Mouse (Mus musculus): ENCODE measurements around the gene H2afx. TPM values are rescaled to one million over a fixed set of nuclear protein-coding genes. Genes with fewer than 3 reads are reported as not detected.
"Not testable (repeated sequence)": the region's sequence is repeated elsewhere in the genome, so short reads cannot be mapped to it uniquely, and the experiment has no call there.

Gene H2afx
- total RNA-seq, 4 experiments from 2014 or later, result 45.6 to 48.7 (median 47.8) TPM

- no peak for DNase-seq (ENCODE audit: low spot score in 2 of 2)
These were observed 16.2 kb upstream of the H2afx start for GRCm38 (mm10) chr9:44318076-44318825.

GRCm38 (mm10) chr9:44318826-44319095, 15.7 kb upstream of the H2afx start:
- no peak for DNase-seq (ENCODE audit: low spot score in 2 of 2)

DNA sequence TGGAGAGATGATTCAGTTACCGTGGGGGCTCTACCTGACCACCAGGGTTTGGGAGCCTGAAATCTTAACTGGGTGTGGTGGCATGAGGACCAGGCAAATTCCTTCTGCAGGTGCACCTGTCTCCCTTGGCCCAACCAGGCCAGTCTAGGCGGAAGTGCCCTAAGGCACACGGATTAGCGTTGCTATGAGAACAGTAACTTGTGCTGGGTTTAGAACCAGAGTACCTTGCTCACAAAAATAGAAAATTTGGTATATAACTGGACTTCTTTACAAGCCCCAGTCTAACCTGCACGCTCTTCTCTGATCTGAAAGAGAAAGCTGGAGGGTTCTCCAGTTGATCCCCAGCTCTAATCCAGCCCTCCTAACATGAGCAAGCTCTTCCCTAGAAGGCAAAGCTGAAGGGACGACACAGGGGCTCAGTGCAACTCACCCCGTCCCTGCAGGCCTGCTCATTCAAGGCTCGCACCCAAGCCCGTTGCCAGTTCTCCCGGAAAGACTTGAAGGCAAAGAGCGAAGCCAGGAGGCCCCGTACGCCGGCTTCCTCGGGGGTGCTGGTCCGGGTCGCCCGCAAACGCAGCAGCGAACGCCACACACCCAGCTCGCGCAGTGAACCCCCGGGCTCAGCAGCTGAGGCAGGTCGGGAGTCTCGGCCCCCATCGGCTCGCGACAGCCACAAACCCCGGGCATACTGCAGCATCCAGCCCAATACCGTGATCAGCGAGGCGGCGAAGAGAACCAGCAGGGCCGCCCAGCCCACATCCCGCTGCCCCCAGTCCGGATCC, 15.2 kb upstream of the H2afx start:
- DNase-seq (ENCODE audit: low spot score in 2 of 2), result no peak

DNA sequence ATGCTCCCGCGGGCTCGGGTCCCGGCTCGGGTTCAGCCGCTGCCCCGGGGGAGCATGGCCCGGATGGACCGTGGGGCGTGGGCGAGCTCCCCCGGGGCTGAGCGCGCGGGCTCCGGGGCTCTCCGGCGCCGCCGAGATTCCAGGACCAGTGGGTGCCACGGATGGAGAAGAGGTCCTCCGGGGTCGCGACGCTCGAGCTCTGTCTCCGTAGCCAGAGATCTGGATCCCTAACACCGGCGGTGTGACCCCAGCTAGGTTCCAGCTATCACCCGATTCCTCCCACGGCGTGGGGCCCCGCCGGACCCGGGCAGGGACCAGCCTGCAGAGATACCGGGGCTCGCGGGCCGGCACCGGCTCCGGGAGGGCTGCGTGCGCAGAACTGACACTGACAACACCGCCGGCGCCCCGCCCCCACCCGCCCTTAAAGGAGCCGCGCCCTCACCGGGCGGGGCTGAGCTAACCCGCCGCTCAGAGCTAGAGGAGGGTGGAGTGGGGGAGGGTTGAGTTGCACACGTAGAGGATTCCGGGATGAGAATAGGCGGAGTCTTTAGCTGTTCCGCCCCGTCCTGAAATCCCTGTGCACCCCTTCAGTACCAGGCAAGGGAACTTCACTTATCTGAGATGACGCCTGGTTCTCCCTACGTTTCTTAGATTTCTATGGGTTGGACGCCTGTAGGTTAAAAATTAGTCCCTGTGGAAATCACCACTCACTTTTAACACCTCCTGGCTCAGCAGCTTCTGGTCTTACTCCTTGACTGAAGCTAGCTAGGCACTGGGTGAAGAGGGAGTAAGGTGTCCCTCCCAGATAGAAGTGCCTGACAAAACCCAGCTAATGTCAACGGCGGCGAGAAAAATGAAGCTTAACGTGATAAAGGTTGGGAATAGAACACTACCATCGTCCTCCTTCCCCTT, 14.4 kb upstream of the H2afx start, which contains the start of gene C2cd2l:
TSS of gene C2cd2l (minus strand) at position 399 of the 912 bp plus-strand sequence.
- DNase-seq (ENCODE audit: low spot score in 2 of 2), result peak; percentile 68 to 95

DNA sequence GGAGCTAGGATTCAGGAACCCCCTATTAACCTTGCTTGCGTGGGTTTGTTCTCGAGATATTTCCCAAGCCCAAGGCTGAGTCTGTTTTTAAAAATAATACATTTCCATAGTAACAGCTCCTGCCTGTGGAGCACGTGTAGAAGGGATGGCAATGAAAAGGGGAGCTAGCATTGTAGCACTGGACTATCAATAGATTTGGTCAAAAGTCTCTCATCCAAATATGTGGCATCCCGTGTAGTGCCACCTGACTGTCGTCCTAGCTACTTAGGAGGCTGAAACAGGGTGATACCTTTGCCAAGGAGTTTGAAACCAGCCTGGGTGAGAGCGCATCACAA, 13.7 kb upstream of the H2afx start:
- DNase-seq (ENCODE audit: low spot score in 2 of 2), result peak in 1 of 2 experiments; percentile 55

- DNase-seq (ENCODE audit: low spot score in 2 of 2), result not testable (repeated sequence)
These were observed 10.8 kb upstream of the H2afx start for GRCm38 (mm10) chr9:44323656-44324055.

- DNase-seq (ENCODE audit: low spot score in 2 of 2), result no peak
These were observed 10.3 kb upstream of the H2afx start for GRCm38 (mm10) chr9:44324147-44324546.

- DNase-seq (ENCODE audit: low spot score in 2 of 2), result not testable (repeated sequence)
These were observed 9.3 kb upstream of the H2afx start for GRCm38 (mm10) chr9:44325032-44325767.

DNA sequence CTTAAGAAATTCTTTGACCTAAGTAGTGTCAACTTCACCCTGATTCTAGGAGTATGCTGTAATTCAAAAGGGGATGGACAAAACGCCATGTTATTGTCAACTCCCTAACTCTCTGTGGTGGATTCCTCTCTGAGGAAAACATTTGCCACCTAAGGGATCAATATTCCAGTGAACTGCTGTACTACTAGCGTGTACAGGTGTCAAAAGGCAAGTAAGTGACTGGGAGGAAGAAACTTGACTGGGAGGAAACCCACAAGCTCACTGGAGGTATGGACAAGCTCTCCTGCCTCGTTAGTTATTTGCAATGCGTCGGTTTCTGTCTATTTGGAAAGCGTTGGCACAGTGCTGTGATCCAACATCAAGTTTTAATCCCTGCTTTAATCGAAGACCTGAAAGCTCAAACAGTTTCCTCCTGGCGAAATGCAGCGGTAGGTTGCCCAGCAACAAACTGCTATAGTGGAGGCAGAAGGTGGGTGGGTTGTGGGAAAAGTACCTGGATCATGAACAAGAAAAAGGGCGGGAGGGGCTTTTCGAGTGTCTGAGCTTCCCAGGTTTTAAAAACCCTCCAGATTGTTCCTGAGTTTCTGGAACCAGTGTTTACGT, 8.6 kb upstream of the H2afx start, which contains the start of gene Dpagt1:
TSS of gene Dpagt1 (plus strand) at position 252 of the 603 bp plus-strand sequence.
- no peak for DNase-seq (ENCODE audit: low spot score in 2 of 2)

DNA sequence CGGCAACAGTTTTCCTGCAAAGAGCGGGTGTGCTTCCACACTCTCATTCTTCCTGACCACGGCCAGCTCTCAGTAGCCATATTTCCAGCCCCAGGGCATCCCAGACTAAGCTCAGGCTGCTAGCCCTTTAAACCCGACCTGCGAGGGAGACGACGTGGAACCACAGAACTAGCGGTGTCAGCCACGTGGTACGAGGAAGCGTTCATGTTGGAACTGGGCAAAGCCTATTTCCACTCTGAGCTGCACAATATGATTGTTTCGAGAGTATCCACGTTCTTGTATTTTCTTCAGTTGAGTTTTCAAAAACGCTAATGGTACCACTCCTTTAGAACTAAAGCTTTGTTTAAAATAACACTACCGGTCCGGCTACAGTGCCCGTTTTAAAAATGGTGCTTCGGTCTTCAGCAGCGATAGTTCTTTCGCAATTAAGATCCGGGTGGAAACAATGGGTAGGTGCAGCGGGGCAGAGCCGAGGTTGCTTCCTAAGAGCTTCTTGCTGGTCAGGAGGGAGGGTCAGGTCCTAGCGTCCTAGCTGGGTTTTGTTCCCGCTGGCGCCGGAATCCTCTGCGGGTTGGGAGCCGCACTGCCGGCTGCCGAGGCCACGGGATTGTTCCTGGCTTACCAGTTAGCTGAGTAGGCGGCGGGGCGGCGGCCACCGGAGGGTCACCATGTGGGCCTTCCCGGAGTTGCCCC, 8.0 kb upstream of the H2afx start:
- peak; percentile 78 to 82 for DNase-seq (ENCODE audit: low spot score in 2 of 2)

DNA sequence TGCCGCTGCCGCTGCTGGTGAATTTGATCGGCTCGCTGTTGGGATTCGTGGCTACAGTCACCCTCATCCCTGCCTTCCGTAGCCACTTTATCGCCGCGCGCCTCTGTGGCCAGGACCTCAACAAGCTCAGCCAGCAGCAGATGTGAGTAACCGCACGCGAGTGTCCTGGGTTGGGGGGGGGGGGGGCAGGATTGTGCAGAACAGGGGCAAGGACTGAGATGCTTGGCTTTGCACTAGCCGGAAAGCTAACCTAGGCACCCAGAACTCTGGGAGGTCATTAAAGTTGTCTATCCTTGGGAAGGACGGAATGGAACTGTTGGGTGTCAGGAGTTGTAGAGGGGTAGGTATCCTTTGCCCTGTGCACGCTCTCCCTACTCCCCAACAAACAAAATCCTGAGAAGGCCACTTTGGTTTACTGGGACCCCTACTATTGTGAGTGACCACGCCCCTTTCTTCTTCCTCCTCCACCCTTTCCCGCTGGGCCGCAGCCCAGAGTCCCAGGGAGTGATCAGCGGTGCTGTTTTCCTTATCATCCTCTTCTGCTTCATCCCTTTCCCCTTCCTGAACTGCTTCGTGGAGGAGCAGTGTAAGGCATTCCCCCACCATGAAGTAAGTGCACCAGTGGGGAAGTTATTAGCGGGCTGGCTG, 7.3 kb upstream of the H2afx start:
- no peak for DNase-seq (ENCODE audit: low spot score in 2 of 2)

DNA sequence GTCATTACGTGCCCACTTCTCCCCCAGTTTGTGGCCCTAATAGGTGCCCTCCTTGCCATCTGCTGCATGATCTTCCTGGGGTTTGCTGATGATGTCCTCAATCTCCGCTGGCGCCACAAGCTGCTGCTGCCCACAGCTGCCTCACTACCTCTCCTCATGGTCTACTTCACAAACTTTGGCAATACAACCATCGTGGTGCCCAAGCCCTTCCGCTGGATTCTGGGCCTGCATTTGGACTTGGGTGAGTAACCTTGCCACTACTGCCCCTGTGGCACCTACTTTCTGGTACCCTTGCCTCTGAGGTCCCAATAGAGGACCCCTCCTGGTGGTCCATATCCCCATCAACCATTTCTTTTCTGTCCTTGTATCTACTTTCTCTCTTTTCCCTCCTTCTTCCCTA, 6.6 kb upstream of the H2afx start:
- no peak for DNase-seq (ENCODE audit: low spot score in 2 of 2)

DNA sequence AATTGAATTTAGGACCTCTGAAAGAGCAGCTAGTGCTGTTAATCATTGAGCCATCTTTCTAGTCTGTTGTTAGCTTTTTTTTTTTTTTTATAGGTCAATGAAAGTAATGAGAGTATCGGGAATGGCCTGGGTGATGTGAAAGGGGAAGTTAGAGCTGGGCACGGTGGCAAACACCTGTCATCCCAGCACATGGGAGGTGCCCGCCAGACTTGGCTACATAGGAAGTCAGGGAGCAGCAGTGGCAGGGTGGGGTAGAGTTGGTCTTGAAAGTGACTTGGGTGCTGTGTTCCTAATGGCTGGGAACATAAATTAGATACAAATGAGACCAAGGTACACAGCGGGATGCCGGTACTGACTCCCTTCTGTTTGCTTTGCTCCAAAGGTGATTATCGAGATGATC, 3.8 kb upstream of the H2afx start:
- DNase-seq (ENCODE audit: low spot score in 2 of 2), result no peak

DNA sequence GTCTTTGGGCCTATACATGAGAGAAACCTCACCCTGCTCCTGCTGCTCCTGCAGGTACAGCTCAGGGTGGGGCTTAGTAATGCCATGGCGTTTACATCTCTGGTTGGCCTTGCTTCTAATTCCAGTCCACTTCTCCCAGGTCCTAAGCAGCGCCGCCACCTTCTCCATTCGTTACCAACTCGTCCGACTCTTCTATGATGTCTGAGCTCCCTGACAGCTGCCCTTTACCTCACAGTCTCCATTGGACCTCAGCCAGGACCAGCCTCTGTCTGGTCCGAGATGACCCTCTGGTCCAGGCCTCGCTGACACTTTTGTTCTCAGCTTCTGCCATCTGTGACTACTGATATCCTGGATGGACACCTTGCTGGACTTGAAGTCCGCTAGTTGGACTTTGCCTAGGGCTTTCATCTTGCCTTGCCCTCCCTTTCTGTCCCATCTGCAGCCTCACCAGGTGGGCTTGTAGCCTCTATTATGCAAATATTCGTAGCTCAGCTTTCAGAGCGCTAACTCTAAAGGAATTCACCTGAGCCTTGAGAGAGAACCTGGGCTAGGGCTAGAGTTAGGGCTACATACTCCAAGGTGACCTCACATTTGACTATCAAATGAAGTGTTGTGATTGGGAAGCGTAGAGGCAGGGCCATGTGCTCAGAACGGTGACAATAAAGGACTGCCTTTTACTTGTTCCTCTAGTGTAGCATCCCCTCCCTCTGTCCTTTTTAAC, 1.4 kb upstream of the H2afx start:
- DNase-seq (ENCODE audit: low spot score in 2 of 2), result no peak

DNA sequence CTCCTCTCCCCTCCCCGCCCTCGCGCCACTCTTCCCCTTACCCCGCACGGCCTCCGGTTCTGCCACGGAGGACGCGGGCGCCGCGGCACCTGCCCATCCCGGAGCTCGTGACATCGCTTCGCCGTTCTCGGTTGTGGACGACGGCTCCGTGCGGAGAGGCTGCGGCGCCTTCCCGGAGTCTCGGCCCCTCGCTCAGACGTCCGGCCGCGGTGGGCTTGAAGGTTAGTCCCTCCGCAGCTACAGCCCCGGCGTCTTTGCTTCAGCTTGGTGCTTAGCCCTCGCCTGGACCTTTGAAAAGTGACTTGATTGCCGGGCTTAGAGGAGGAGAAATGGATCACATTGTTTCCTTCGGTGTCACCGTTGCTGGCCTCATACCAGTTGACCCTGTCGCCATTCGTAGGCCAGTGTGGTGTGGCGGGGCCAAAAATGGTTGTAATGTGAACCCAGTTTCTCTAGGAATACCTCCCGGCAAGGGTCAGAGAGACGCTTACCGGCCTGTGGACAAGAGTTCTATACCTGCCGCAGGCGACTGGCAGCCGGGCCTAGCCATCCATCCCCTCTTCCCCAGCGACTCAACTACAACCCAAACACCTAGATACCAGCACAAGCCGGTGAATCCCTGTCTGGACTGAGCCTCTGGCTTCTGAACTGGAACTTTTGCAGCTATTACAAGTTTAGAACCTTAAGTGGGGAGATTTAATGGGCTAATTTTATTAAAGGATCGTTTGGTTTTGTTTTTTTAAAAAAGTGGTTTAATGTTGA, 1.0 kb downstream of the H2afx start:
- DNase-seq (ENCODE audit: low spot score in 2 of 2), result no peak

GRCm38 (mm10) chr9:44336093-44336406, 1.6 kb downstream of the H2afx start:
- no peak for DNase-seq (ENCODE audit: low spot score in 2 of 2)

DNA sequence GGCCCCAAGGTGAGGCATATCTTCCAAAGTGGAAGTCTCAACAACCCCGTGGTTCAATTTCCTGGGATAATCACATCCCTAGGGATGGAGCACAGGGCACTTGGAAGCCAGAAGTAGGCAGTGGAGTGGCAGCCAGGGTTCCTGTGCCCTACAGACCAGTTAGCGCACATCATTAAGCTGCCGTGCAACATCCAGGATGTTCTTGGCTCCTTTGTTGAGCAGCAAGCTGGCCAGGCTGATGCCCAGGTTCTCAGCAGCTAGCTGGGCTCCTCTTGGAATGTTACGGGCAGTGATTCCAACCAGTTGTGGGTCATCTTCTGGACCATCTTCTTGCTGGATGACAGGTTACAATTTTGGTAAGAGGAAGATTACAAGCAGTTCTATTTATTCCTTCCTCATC, 2.0 kb downstream of the H2afx start:
- not testable (repeated sequence) for DNase-seq (ENCODE audit: low spot score in 2 of 2)

- DNase-seq (ENCODE audit: low spot score in 2 of 2), result no peak
These were observed 2.5 kb downstream of the H2afx start for GRCm38 (mm10) chr9:44336964-44337363.
